Comparison of ENCODE assay signal across 8 mouse cellular contexts in genomic region chr7:19359892-19360641, GRCm38 (mm10). TPM values are rescaled to one million over a fixed set of nuclear protein-coding genes. Genes with fewer than 3 reads are reported as not detected.
A peak's percentile ranks its signal among the peaks of the same experiment; 100 is the strongest.
DNase-seq lines count a peak whose midpoint lies in the region; ATAC-seq lines count a peak whose summit lies in the region.

No protein-coding gene starts in this region.

- no peaks in the 10 kb centered on the region for H3K27me3 ChIP-seq in heart, embryonic 13.5 days (replicated peaks)
- no peaks in the 10 kb centered on the region for H3K27me3 ChIP-seq in kidney, embryonic 16.5 days (ENCODE audit: insufficient read depth, low read length)
- no peaks in the 10 kb centered on the region for H3K27me3 ChIP-seq in liver, embryonic 13.5 days
- no peaks in the 10 kb centered on the region for H3K27me3 ChIP-seq in neural tube, embryonic 12.5 days (replicated peaks)

- peaks cover 49% of the 10 kb centered on the region for H3K4me1 ChIP-seq in heart, embryonic 13.5 days
- peaks cover 28% of the 10 kb centered on the region for H3K4me1 ChIP-seq in kidney, embryonic 16.5 days (ENCODE audit: insufficient read depth, low read length)
- H3K4me1 ChIP-seq in liver, embryonic 13.5 days (replicated peaks), result peaks cover 70% of the 10 kb centered on the region
- peaks cover 29% of the 10 kb centered on the region for H3K4me1 ChIP-seq in neural tube, embryonic 12.5 days

- WGBS in heart, embryonic 13.5 days, result under 1% methylated on average over 45 of the region's 45 CpGs
- WGBS in kidney, embryonic 16.5 days, result 0% methylated on average over 45 of the region's 45 CpGs
- under 1% methylated on average over 45 of the region's 45 CpGs for WGBS in liver, embryonic 13.5 days (ENCODE audit: insufficient replicate concordance)
- under 1% methylated on average over 45 of the region's 45 CpGs for WGBS in neural tube, embryonic 12.5 days

- peak overlapping the region; percentile 99 for H3K4me2 ChIP-seq in heart, embryonic 13.5 days
- peak overlapping the region; percentile 98 for H3K4me2 ChIP-seq in kidney, embryonic 16.5 days (replicated peaks; ENCODE audit: low read depth, low read length)
- peak overlapping the region; percentile 100 for H3K4me2 ChIP-seq in liver, embryonic 13.5 days
- peak overlapping the region; percentile 99 for H3K4me2 ChIP-seq in neural tube, embryonic 12.5 days (replicated peaks)

- peak overlapping the region; percentile 88 for H3K27ac ChIP-seq in heart, embryonic 13.5 days (replicated peaks)
- peak overlapping the region; percentile 36 for H3K27ac ChIP-seq in kidney, embryonic 16.5 days (ENCODE audit: low read length)
- H3K27ac ChIP-seq in liver, embryonic 13.5 days, result peak overlapping the region; percentile 79
- no peak overlapping the region for H3K27ac ChIP-seq in neural tube, embryonic 12.5 days

- no peaks in the 10 kb centered on the region for H3K9me3 ChIP-seq in heart, embryonic 13.5 days
- H3K9me3 ChIP-seq in kidney, embryonic 16.5 days (ENCODE audit: low read length), result no peaks in the 10 kb centered on the region
- no peaks in the 10 kb centered on the region for H3K9me3 ChIP-seq in liver, embryonic 13.5 days (replicated peaks)
- H3K9me3 ChIP-seq in neural tube, embryonic 12.5 days, result no peaks in the 10 kb centered on the region

- peak overlapping the region; percentile 62 for H3K4me3 ChIP-seq in heart, embryonic 13.5 days
- peak overlapping the region; percentile 75 for H3K4me3 ChIP-seq in kidney, embryonic 16.5 days (ENCODE audit: low read length)
- H3K4me3 ChIP-seq in liver, embryonic 13.5 days (replicated peaks), result peak overlapping the region; percentile 73
- H3K4me3 ChIP-seq in neural tube, embryonic 12.5 days, result peak overlapping the region; percentile 67

- peak; percentile 88 for DNase-seq in ES-CJ7 (ENCODE audit: low read depth, low spot score)
- DNase-seq in c-Kit-negative CD71-positive TER-119-positive erythroid progenitor cells, embryonic 14.5 days (ENCODE audit: low read depth, low spot score), result peak; percentile 68
- peak; percentile 79 for DNase-seq in fibroblast of lung, adult 2 months (ENCODE audit: low read depth)
- peak; percentile 78 for DNase-seq in liver, embryonic 13.5 days
- peak; percentile 41 to 50 for DNase-seq in thymus, adult 18-20 months

- H3K36me3 ChIP-seq in heart, embryonic 13.5 days, result peaks cover 32% of the 10 kb centered on the region
- peaks cover 26% of the 10 kb centered on the region for H3K36me3 ChIP-seq in kidney, embryonic 16.5 days (ENCODE audit: insufficient read depth, low read length)
- H3K36me3 ChIP-seq in liver, embryonic 13.5 days, result peaks cover 25% of the 10 kb centered on the region
- peaks cover 24% of the 10 kb centered on the region for H3K36me3 ChIP-seq in neural tube, embryonic 12.5 days

- H3K9ac ChIP-seq in heart, embryonic 13.5 days, result peak overlapping the region; percentile 89
- H3K9ac ChIP-seq in kidney, embryonic 16.5 days (replicated peaks; ENCODE audit: low read length), result peak overlapping the region; percentile 78
- H3K9ac ChIP-seq in liver, embryonic 13.5 days, result peak overlapping the region; percentile 78
- peak overlapping the region; percentile 63; the same call in 1 of the 2 replicates for H3K9ac ChIP-seq in neural tube, embryonic 12.5 days

- peak; percentile 51; the same call in 1 of the 2 replicates for ATAC-seq in heart, embryonic 13.5 days (ENCODE audit: extremely low read depth, insufficient number of reproducible peaks, low FRiP score, low TSS enrichment)
- peak; percentile 69 for ATAC-seq in kidney, embryonic 16.5 days (ENCODE audit: low FRiP score, low TSS enrichment)
- ATAC-seq in liver, embryonic 13.5 days (ENCODE audit: low read depth), result peak; percentile 65
- ATAC-seq in neural tube, embryonic 12.5 days (ENCODE audit: low FRiP score, low read depth), result peak; percentile 65

RNA-seq across cellular contexts. Expression of gene Ppp1r13l, which starts 0.5 kb away (rescaled TPM):
- polyA plus RNA-seq in heart, embryonic 13.5 days (2015; fragmentation: Nextera tagmentation; extraction: Ambion mirVana), result 12.8 and 13.0 TPM in 2 replicates
- polyA plus RNA-seq in kidney, embryonic 16.5 days (2015; fragmentation: Nextera tagmentation; extraction: Ambion mirVana), result 3.3 and 4.0 TPM in 2 replicates
- polyA plus RNA-seq in liver, embryonic 13.5 days (2015; fragmentation: Nextera tagmentation; extraction: Ambion mirVana), result 1.1 and 1.2 TPM in 2 replicates
- 3.1 and 3.2 TPM in 2 replicates for polyA plus RNA-seq in neural tube, embryonic 12.5 days (2016; fragmentation: Nextera tagmentation; extraction: Ambion mirVana)

RNA-seq across cellular contexts. Expression of gene Cd3eap, which starts 0.8 kb away (rescaled TPM):
- 17.4 and 19.8 TPM in 2 replicates for polyA plus RNA-seq in heart, embryonic 13.5 days (2015; fragmentation: Nextera tagmentation; extraction: Ambion mirVana)
- 25.0 and 27.7 TPM in 2 replicates for polyA plus RNA-seq in kidney, embryonic 16.5 days (2015; fragmentation: Nextera tagmentation; extraction: Ambion mirVana)
- polyA plus RNA-seq in liver, embryonic 13.5 days (2015; fragmentation: Nextera tagmentation; extraction: Ambion mirVana), result 15.0 and 16.3 TPM in 2 replicates
- 18.2 and 19.8 TPM in 2 replicates for polyA plus RNA-seq in neural tube, embryonic 12.5 days (2016; fragmentation: Nextera tagmentation; extraction: Ambion mirVana)

RNA-seq across cellular contexts. Expression of gene Ercc1, which starts 15.5 kb away (rescaled TPM):
- polyA plus RNA-seq in heart, embryonic 13.5 days (2015; fragmentation: Nextera tagmentation; extraction: Ambion mirVana), result 62.6 and 62.7 TPM in 2 replicates
- 81.8 and 86.1 TPM in 2 replicates for polyA plus RNA-seq in kidney, embryonic 16.5 days (2015; fragmentation: Nextera tagmentation; extraction: Ambion mirVana)
- polyA plus RNA-seq in liver, embryonic 13.5 days (2015; fragmentation: Nextera tagmentation; extraction: Ambion mirVana), result 19.1 and 21.0 TPM in 2 replicates
- 103 and 104 TPM in 2 replicates for polyA plus RNA-seq in neural tube, embryonic 12.5 days (2016; fragmentation: Nextera tagmentation; extraction: Ambion mirVana)

RNA-seq across cellular contexts. Expression of gene Ercc2, which starts 21.7 kb away (rescaled TPM):
- polyA plus RNA-seq in heart, embryonic 13.5 days (2015; fragmentation: Nextera tagmentation; extraction: Ambion mirVana), result 11.8 and 12.2 TPM in 2 replicates
- polyA plus RNA-seq in kidney, embryonic 16.5 days (2015; fragmentation: Nextera tagmentation; extraction: Ambion mirVana), result 16.7 and 19.0 TPM in 2 replicates
- polyA plus RNA-seq in liver, embryonic 13.5 days (2015; fragmentation: Nextera tagmentation; extraction: Ambion mirVana), result 8.6 and 9.9 TPM in 2 replicates
- polyA plus RNA-seq in neural tube, embryonic 12.5 days (2016; fragmentation: Nextera tagmentation; extraction: Ambion mirVana), result 24.0 and 27.5 TPM in 2 replicates

RNA-seq across cellular contexts. Expression of gene Klc3, which starts 43.8 kb away (rescaled TPM):
- 4.8 and 5.5 TPM in 2 replicates for polyA plus RNA-seq in heart, embryonic 13.5 days (2015; fragmentation: Nextera tagmentation; extraction: Ambion mirVana)
- polyA plus RNA-seq in kidney, embryonic 16.5 days (2015; fragmentation: Nextera tagmentation; extraction: Ambion mirVana), result 7.0 and 8.5 TPM in 2 replicates
- polyA plus RNA-seq in liver, embryonic 13.5 days (2015; fragmentation: Nextera tagmentation; extraction: Ambion mirVana), result 0.31 and 0.70 TPM in 2 replicates
- 3.9 and 6.4 TPM in 2 replicates for polyA plus RNA-seq in neural tube, embryonic 12.5 days (2016; fragmentation: Nextera tagmentation; extraction: Ambion mirVana)
